Mouse (Mus musculus) erythroblast, embryonic 14.5 days (primary cell): ENCODE results near the gene Ano6.

Experiments used
- GATA1 ChIP-seq: IDR thresholded peaks from 2 replicates; pipeline ENCODE4 v1.6.1; 2012; ENCODE audit warnings: low read length, inconsistent platforms, mixed read lengths
- TAL1 ChIP-seq: IDR thresholded peaks from 3 replicates; pipeline ENCODE4 v1.6.1; 2012; ENCODE audit warnings: low read length, inconsistent platforms, mixed read lengths

GRCm38 (mm10) chr15:95906017-95906749 is 115.5 kb downstream of the Ano6 start:
- TF ChIP-seq GATA1, result no peak
- no peak for TF ChIP-seq TAL1
